Mouse (Mus musculus) lung, adult 18-20 months (tissue): ENCODE measurements around the gene Lmna.
A peak's percentile ranks its signal among the peaks of the same experiment; 100 is the strongest.

Experiments
- DNase-seq, 2 experiments: peaks; one replicate each; pipeline ENCODE4 v3.0.0; 2022; ENCODE audit warnings: mixed read lengths in 2 of 2

The Lmna gene

DNA sequence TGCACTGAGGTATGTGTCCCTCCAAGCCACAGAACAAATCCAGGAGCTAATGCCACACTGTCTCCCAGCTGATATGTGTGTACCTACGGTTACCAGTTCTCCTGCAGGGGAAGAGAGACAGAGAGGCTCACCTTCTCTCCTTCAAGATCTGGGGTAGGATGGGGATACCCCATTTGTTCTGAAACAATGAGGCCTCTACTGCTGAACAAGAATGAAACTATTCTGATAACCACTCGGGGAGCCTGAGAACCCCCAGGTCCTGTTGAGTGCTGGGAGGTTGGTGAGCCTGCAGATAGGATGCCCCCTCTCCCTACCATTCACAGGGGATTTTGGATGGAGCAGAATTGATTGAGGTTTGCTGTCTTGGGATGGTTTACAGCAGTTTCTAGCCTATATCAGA is 10.3 kb upstream of the Lmna start:
- no peak for DNase-seq

DNA sequence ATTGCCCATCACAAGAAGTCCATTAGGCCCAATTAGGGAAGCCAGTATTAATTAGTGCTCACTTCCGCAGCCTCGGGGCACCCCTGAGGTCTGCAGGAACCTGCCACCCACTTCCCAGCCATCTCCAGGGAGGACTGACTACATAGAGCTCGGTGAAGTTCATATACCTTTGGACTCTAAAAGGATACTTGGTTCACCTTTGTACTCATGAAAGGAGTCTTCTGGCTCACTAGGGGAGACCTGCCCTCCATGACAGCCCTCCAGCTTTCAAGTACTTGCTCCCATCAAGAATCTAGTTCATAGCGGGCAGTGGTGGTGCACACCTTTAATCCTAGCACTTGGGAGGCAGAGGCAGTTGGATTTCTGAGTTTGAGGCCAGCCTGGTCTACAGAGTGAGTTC is 8.7 kb upstream of the Lmna start:
- DNase-seq, result no peak

DNA sequence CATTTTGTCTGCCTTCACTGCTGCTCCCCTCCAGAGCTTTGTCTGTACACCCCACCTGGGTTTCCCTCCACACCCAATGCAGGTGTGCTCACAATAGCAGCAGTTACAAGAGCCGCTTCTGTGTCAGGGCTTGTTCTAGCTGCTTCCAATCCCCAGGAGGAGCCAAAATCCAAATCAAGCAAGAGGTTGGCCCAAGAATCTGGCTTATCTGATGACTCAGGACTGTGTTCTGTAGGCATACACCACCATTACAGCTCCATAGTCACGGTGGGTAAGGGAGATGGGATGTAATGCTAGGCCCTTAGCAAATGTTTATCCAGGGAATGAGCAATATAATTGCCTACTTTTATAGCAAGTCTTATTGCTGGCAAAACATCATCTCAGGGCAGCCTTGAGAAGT is 6.7 kb upstream of the Lmna start:
- no peak for DNase-seq

DNA sequence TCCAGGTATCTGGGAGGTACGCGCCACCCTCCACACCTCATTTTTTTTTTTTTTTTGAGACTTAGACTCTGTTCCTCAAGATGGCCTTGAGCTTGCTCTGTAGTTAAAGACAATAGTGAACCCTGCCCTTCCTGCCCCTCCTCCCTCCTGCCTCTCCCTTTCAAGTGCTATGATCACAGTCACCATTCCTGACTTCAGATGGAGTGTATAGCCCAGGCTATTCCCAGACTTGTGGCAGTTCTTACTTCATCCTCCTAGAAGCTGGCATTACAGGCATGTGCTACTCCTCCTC is 5.3 kb upstream of the Lmna start:
- no peak for DNase-seq

DNA sequence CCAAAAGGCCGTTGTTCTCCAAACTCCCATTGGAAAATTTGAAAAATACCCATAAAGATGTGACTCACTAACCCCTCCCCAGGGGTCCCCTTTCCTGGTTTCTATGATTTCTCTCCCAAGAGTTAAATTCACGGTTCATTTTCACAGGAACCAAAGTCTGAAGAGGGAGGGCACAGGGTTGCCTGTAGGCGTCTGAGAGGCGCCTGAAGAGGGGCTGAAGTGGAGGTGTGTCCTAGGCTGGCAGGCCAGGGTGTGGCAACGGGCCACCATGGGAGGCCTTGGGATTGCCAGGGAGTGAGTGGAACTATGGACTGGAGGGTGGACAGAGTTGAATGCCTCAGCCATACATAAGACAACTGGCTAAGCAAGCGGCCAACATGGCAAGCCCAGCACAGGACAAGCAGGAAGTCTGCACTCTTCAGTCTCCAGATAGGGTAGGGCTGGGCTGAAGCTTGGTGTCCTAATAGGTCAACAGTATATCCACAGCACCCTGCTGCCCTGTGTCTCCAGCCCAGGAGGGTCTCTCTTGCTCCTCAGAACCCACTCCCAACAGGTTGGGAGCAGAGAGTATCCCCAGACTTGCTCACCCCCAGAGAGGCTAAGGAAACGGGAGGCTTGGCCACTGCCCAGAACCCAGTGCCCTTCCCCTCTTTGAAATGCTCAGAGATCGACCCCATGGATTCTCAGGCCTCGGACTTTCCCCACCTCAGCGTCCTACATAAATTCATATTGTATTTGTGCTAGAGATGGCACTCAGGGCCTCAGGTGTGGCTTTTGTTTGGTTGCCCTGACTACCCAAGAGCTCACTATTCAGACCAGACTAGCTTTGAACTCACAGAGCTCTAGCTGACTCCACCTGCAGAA is 4.7 kb upstream of the Lmna start:
- peak; percentile 81 to 86 for DNase-seq

DNA sequence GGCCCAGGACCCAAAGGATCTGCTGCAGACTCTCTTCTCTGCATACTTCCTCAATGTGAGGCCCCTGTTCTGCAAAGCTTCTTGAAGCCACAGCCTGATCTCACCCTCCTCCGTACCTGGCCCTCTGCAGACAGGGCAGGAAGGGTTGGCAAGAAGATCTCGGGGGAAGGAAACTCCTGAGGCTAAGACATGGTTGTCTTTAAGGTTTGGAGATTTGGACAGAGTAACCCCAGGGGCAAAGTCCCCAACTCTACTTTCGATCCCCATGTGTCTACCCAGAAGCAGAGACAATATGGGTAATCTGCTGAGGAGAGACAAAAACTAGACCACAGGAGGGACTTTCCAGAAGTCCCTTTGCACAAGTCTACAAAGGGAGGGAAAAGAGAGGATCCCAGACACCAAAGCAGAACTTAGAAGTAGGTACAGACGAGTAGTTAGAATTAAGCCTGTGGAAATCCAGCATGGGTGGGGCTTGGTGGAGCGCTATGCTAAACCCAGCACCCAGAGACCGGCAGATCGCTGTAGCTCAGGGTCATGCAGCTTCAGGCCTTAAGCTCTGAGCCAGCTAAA is 3.9 kb upstream of the Lmna start:
- no peak for DNase-seq

DNA sequence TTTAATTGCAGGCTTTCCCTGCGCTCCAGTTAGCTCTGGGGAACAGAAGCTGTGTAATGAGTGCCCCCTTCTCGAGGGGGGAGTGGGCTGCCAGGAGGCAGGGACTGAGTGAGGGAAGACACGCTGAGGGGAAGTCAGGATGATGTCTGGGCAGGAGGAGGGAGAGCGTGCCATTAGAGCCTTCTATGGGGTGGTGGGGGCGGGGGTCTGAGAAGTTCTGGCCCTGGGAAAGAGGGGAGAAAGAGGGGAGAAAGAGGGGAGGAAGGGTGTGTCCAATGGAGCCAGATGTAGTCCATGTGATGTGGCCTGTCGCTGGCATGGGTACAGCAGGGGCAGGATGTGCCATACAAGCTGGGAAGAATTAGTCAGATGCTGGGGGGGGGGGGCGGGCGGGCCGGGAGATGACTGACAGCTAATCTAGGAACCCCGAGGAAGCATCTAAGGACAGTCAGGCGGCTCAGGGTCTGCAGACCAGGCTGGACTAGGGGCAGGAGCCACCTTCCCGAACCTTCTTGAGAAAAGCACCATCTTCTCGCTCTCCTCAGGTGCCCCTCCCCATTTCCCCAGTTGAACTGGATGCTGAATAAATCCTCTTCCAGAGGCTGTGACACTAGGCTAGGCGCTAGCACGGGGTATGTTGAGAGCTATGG is 3.3 kb upstream of the Lmna start:
- DNase-seq, result peak in 1 of 2 experiments; percentile 66

DNA sequence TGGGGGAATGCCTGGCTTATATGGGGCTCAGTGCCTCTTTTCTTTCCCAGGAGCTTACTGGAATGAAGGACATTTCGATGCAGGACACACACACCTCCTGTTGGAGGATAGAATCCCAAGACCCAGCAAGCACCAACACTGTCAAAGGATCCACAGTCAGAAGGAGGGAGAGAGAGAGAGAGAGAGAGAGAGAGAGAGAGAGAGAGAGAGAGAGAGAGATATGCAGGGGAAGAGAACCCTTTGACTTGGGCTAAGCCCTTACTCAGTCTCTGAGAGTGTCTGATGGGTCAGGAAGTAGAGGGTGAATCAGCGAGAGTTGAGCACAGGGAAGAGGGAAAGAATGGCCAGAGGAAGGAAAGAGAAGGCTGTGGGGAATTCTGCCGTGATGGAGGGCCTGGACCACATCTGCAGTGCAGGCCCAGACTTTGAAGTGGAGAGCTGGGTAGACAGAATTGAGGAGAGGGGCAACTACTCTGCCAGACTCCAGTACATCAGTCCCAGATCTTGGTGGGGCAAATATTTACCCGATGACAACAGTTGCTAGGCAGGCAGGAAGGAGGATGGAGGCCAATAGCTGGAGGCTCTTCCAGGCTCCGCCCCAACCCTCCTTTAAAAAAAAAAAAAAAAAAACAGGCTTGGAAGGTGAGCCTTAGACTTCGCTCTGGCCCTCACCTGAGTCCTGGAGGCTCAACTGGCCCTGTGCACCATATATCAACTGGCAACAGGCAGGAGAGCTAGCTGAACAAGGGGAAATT is 2.6 kb upstream of the Lmna start:
- peak in 1 of 2 experiments; percentile 76 for DNase-seq

DNA sequence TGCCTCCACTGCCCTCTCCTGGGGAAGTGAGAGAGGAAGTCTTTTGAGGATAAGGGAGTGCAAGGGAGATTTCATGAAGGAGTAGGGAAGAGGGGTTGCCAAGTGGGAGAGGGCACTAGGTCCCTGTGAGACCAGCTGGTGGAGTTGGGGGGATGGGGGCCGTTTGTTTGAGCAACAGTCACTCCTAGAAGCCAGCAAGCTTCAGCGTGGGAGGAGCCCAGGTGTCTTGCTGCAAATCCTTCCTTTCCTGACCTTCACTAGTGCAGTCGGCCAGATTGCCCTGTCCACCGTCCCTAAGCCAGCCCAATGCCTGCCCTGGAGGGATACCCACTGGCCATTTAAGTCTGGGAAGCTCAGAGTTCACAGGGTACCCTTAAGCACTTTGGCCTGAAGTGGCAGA is 1.8 kb upstream of the Lmna start:
- no peak for DNase-seq

DNA sequence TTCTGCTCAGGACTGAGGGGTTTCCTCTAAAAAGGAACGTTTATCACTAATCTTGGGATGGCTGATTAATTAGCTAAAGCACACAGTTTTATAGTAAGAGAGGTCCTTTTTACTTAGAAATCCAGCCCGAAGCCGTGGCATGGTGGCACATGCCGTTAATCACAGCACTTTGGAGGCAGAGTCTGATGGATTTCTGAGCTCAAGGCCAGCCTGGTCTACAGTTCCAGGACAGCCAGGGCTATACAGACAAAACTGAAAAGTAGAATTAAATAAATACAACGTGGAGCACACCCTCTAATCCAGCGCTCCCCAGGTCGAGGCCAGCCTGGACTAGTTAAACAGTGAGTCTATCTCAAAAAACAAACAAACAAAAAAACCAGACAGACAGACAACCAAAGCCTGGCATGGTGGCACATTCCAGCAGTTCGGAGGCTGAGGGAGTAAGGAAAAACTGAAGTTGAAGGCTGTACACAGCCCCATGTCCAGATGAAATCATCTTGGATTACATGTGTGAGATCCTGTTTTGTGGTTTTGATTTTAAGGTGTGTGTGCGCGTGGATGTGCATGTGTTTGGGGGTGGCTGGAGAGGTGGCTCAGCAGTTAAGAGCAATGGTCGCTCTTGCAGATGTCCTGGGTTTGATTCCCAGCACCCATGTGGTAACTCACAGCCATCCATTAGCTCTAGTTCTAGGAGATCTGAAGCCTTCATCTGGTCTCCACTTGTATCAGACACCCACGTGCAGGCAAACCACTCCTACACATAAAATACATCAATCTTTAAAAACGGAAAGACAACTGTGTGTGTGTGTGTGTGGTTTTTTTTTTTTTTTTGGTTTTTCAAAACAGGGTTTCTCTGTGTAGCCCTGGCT is 899 bp upstream of the Lmna start:
- no peak for DNase-seq

DNA sequence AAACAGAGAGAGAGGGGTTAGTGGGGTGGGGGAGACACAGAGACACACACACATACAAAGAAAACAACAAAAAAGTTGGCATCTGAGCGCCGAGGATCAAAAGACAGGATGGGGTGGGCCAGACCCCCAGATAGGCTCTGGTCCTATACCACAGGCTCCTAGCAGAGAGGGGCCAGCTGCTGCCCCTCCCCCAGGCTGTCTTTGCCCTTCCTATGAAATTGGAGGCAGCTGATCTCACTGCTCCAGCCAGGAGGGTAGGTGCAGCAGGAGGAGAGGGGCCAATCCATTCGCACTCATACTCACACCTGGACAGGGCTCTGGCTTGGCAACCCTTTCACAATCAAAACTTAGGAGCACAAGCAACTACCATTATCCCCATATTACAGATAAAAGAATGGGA is 506 bp downstream of the Lmna start:
- no peak for DNase-seq

DNA sequence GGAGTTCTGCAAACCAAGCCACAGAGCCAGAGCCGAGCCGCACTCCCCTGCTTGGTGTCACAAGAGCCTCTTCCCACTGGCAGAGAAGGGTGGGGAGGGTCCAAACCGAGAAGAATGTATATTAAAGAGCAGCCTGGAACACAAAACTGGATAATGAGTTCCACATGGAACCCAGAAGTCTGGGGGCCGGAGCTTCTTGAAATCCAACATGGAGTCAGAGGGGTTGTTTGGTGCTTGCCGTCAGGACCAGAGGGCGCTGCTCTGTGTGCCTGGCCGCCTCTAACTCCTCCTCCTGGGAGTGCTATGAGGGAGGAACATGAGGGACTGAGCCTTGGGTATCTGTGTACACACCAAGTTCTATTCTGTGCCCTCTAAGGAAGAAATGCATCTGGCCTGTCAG is 4.0 kb downstream of the Lmna start:
- DNase-seq, result no peak

DNA sequence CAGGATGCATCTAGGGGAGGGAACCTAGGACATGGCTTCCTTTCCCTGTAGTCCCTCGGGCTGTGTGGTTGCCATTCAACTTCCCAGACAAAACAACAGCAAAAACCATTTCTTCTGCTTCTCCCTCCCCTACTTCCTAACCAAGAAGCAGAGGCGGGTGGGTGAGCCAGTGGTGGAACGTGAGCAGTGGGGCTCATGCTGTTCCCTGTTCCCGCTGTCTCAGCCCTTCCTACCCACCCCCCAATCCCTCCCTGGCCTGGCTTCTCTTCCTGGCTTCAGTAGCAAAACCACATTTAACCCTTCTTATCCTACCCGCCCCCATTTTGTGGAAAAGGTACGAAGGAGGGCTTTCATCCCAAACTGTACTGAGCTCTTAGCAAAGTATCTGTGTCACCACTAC is 4.7 kb downstream of the Lmna start:
- no peak for DNase-seq

DNA sequence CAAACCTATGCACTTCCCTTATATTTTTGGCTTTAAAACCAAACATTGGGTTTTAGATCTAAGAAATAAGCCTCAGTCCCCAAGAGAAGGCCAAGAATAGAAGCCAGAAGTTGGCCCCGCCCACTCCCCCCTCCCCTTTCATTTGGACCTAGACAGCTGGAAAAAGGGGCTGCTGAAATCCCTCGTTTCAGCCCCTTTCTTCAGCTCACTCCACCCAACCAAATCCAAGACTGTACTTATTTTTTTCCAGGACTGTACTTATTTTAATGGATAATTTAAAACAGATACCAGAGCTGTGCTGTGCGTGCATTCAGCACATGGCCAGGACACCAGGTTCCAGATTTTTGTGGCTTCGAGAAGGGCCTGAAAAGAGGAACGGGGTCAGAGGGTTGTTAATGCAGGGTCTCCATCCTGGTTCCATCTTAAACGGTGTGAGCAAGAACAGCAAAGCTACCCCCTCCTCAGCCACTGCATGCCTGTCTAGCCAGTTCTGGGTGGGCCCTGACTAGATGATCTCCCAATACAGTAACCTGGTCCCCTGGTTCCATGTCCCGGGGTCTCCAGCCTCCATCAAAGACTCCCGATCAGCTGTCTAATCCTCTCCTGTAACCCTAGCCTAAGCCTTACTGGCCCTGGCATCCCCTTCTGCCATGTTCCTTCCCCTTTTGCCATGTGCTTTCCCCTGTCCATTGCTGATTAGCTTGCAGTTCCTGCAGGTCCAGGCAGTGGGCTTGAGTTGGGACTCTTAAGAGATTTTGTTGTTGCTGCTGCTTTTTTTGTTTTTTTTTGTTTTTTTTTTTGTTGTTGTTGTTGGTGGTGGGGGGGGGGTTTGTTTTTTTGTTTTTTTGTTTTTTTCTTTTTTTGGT is 5.6 kb downstream of the Lmna start:
- no peak for DNase-seq

DNA sequence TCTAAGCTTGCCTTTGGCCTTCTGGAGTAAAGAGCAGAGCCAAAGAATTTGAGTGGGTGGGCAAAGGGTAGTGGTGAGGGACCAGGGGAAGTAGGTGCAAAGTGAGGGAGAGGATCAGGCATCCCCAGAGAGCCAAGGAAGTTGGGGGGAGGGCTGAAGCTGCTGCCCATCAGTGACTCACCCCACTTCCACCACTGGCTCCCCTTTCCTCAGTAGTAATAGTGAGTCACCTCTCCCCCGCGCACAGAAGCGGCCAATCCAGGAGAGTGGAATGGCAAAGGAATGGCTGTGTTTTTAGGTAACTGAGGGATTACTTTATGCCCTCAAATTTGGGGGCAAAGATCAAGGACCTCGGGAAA is 6.3 kb downstream of the Lmna start:
- peak; percentile 70 for DNase-seq

DNA sequence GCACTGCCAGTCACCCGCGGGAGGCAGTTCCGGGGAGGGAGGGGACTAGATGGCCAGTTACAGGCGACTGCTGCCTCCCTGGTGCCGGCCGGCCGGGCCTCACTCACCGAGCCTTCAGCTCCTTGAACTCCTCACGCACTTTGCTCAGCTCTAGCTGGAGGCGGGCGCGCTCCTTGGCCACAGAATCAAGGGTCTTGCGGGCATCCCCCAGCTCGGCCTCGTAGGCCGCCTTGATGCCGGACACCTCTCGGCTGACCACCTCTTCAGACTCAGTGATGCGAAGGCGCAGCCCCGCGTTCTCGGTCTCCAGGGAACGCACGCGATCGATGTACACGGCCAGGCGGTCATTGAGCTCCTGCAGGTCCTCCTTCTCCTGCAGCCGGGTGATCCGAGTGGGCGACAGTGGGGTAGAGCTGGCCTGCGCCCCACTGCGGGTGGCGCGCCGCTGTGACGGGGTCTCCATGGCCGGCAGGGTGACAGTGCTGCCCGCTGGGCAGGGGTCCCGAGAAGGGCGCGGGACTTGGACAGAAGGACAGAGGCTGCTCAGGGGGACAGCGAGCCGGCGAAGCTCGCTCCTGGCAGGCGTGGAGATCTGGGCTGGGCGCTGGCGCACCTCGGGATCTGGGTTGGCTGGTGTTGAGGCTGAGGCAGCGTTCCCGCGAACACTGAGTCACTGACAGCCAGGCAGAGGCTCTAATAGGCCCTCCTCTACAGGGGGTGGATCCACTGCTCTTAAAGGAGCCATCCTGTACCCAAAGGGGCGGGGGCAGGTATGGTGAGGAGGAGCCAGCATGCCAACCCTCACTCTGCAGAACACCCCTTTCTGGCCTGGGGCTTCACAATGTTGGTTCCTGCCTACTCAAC is 6.9 kb downstream of the Lmna start:
- peak; percentile 93 to 95 for DNase-seq

DNA sequence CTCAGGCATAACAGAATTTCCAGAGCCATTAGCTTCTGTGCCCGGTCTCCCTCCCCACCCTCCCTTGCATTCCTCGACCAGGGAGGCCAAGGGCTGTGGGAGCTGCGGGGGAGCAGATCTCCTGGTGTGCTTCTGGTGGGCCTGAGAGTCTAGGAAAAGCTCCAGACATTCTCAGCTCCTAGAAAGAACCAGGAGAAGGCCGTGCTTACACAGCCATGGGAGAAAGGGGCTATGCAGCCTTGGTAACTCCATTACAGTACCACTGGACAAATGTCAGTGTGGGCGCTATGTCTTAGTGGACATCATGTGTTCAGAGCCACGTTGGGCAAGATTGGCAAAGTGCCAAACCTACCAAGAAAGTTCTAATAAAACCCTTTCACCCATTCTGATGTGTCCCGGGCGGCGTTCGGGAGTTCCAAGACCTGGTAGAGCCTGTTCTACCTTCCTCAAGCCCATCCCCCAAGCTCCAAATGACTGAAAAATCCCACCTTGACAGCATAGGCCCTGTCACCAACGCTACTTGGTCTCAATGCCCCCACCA is 7.7 kb downstream of the Lmna start:
- peak in 1 of 2 experiments; percentile 60 for DNase-seq

DNA sequence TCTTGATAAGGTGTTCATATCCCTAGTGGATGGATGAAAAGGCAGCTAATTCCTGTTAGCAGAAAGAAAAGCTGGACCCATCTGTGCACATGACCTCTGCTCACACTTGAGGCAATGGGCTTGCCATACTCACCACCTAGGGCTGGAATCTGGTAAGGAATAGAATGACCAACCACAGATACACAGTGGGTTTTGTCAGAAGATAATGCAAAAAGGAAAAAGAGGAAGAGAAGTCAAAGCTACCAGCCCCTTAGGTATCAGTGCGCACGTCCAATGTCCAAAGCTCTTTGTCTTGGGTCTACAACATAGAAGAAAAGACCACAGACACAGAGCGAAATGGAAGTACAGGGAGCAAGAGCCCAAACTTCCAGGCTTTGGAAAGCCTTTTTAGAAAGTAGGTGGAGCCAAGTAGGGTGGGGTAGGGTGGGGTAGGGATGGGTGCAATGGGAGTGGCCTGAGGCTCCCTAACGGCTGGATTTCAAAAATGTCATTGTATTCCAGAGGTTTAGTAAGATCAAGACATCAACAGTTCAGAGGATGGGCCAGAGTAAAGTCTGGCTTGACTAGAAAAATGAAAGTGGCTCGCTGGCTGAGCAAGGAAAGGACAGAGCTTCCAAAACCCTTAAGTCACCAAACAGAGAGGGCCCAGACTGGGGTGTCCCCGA is 8.3 kb downstream of the Lmna start:
- no peak for DNase-seq

DNA sequence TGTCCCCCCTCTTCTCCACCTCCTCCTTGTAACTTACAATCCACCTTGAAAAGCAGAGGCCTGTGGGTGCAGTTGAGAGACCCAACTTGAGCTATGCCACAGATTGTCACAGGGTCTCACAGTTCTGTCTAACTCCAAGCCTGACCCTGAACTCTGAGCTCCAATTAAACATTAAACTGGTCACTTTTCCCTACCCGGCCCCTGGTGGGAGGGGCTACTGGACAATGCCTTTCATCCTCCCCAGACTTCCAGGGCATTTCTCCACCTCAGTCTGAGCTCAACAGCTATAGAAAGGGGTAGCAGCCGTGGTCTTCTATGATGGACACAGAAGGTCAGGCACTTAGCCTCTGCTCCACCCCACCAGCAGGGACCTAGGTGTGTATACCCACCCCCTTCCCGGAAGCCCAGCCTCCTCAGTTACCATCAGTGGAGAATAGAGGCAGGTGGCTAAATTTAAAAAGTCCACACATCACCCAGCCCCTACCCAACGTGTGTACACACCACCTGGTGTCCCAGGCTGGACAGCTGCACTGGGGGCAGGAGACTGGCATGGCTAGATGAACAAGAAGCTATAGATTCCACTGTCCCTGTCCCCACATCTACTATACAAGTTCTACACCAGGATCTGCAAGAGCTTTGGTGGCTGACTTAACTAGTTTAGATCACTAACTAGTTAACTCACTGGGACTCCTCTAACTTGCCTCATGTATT is 8.9 kb downstream of the Lmna start:
- DNase-seq, result no peak
